Mouse (Mus musculus): ENCODE data around the gene Nin.

DNA sequence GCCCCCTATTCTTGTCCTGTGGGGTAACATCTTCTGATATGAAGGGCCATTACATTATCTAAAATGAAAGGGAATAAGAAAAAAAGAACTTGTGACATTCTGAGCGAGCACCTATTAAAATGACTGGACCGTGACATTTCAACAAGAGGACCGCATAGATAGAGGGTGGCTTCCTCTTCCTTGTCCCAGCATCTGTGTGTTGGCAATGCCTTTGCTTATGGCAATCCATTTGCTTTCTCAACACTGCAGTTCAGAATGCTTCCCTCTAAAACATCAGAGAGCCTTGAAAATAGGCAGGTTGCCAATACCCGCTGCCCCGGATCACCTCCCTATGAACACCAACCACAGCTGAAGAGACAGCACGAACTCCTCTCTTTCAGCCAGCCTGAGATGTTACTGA is 3.6 kb downstream of the Nin start:
- TF ChIP-seq POLR2AphosphoS2 (IDR thresholded peaks at IDR 0.05; ENCODE audit: insufficient read length, low read depth), result no peak
- no peak for TF ChIP-seq POLR2A (IDR thresholded peaks at IDR 0.05; ENCODE audit: insufficient read length, low read depth)
- no peak for TF ChIP-seq MAX (IDR thresholded peaks at IDR 0.05; ENCODE audit: low read depth)
- TF ChIP-seq USF1 (IDR thresholded peaks at IDR 0.05; ENCODE audit: low read depth), result no peak
